Mouse (Mus musculus) cerebellum, adult 2 months (tissue): Measurements from ENCODE around the gene Angel2. TPM values are rescaled to one million over a fixed set of nuclear protein-coding genes. Genes with fewer than 3 reads are reported as not detected.

Experiments used
- DNase-seq, 2 experiments: peaks; one replicate each; pipeline ENCODE4 v3.0.0; 2021
- H3K27ac ChIP-seq: fragments of 200-500 bp; 2 replicates; pipeline ENCODE4 v1.5.1; 2012; ENCODE audit warnings: low read length, control low read depth, inconsistent platforms; ENCODE audit not compliant: insufficient read depth
- H3K27me3 ChIP-seq: fragments of 200-500 bp; 2 replicates; pipeline ENCODE4 v1.6.1; 2012; ENCODE audit warnings: inconsistent platforms, mild to moderate bottlenecking, low read length, moderate library complexity; ENCODE audit not compliant: control insufficient read depth, insufficient read depth
- H3K4me1 ChIP-seq: fragments of 200-500 bp; 2 replicates; pipeline ENCODE4 v1.6.1; 2011; ENCODE audit warnings: low read length; ENCODE audit not compliant: control insufficient read depth, insufficient read depth
- H3K4me3 ChIP-seq: fragments of 200-500 bp; replicated peaks from 2 replicates; pipeline ENCODE3; 2011; ENCODE audit warnings: mild to moderate bottlenecking, low read depth, low read length, control low read depth; ENCODE audit not compliant: insufficient read depth
- CTCF ChIP-seq: fragments of 200-500 bp; IDR thresholded peaks from 2 replicates; pipeline ENCODE4 v1.5.1; 2011; ENCODE audit warnings: low read depth, mild to moderate bottlenecking, control low read depth, low read length, moderate library complexity, borderline replicate concordance; ENCODE audit not compliant: insufficient read depth
- POLR2A ChIP-seq: fragments of 200-500 bp; IDR thresholded peaks from 2 replicates; pipeline ENCODE4 v1.6.1; 2011; ENCODE audit warnings: low read length, control low read depth, borderline replicate concordance; ENCODE audit not compliant: insufficient read depth
- WGBS: fragments of 180-500 bp; shearing (Covaris S2); methylation state at CpG from one replicate; pipeline ENCODE4 v1.1.7; 2018; 5-methylcytosine and 5-hydroxymethylcytosine counted together
- polyA plus RNA-seq: library from polyadenylated mRNA; depleted of rRNA; stranded (reverse); fragments of >200 nt; gene quantifications from 2 replicates; pipeline ENCODE4 v1.2.3, GENCODE M21; 2012

The Angel2 gene
- polyA plus RNA-seq, 1 experiment = 50.7 TPM

DNA sequence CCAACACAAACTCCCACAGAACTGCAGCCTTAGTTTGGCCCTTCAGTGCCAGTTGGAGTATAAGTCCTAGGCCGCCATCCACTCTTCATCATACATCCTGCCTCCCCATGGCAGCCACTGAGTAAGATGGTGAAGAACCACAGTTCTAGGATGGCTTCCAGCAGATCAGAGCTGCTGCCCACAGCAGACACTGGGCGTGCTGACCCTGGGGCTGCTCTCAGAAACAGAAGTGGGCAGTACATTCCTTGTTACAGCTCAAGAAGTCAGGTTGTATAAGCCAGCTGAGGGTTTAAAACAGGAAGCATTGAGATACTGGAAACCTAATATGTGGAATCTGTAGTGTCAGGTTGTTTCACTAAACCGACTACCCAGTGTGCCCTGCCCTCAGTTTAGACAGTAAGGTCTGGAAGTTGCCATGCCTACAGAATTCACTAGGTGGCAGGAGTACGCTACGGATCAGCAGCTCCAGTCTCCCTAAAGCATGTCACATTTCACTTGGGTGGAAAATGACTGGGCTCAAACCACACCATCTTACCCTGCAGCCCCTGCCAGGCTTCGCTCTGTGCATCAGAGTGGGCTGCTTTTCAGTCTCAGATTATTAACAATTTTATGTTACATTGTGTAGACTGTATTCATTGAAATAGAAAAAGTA is 19.3 kb downstream of the Angel2 start:
- WGBS = 37% methylated on average over 6 of the region's 6 CpGs
- peaks cover 21% of the 10 kb centered on the region for H3K4me1 ChIP-seq
- H3K27me3 ChIP-seq = no peaks in the 10 kb centered on the region
- H3K27ac ChIP-seq = no peak overlapping the region
- TF ChIP-seq CTCF = peak; percentile 96
- TF ChIP-seq POLR2A = no peak
- no peak overlapping the region for H3K4me3 ChIP-seq
- peak; percentile 71 to 80 for DNase-seq

GRCm38 (mm10) chr1:190947986-190948385 is 23.1 kb downstream of the Angel2 start:
- H3K4me1 ChIP-seq = peaks cover 12% of the 10 kb centered on the region
- WGBS = 60% methylated on average over 5 of the region's 5 CpGs
- no peak overlapping the region for H3K4me3 ChIP-seq
- no peaks in the 10 kb centered on the region for H3K27me3 ChIP-seq
- TF ChIP-seq CTCF = no peak
- TF ChIP-seq POLR2A = no peak
- no peak overlapping the region for H3K27ac ChIP-seq
- DNase-seq = no peak

- Histone ChIP-seq H3K4me1 (peaks cover 12% of the 10 kb centered on the region), H3K27ac (no peak overlapping the region), H3K4me3 (no peak overlapping the region), H3K27me3 (no peaks in the 10 kb centered on the region)
- TF ChIP-seq POLR2A (no peak), CTCF (no peak)
- DNase-seq = peak; percentile 38 to 48
- 11% methylated on average over 7 of the region's 7 CpGs for WGBS
Measured at GRCm38 (mm10) chr1:190948439-190948838, 23.5 kb downstream of the Angel2 start.

GRCm38 (mm10) chr1:190948846-190949245 is 23.9 kb downstream of the Angel2 start:
- Histone ChIP-seq H3K27ac (no peak overlapping the region), H3K27me3 (no peaks in the 10 kb centered on the region), H3K4me3 (peak overlapping the region; percentile 9), H3K4me1 (peaks cover 12% of the 10 kb centered on the region)
- peak; percentile 68 to 70 for DNase-seq
- 6% methylated on average over 17 of the region's 17 CpGs for WGBS
- TF ChIP-seq POLR2A (no peak), CTCF (no peak)

DNA sequence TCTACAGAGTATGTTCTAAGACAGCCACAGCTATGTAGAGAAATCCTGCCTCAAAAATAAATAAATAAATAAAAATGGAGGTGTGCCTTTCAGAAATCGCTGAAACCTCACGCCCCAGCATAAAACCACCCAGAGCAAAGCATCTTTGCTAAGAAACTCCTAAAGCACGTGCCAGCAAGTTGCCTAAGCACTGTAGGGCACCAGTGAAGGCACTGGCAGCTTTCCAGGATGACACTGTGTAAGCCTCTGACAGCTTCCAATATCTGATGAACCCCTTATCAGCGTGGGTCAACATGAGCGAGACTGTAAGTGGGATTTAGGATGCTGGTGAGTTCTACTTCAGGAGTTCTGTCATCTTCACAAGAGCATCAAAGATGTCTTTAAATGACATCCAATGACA is 26.1 kb downstream of the Angel2 start:
- DNase-seq = no peak
- TF ChIP-seq POLR2A (no peak), CTCF (no peak)
- Histone ChIP-seq H3K4me1 (peaks cover 12% of the 10 kb centered on the region), H3K27ac (no peak overlapping the region), H3K27me3 (no peaks in the 10 kb centered on the region), H3K4me3 (no peak overlapping the region)
- 83% methylated on average over 5 of the region's 5 CpGs for WGBS

- no peak overlapping the region for H3K4me3 ChIP-seq
- WGBS = 95% methylated on average over 3 of the region's 3 CpGs
- DNase-seq = no peak
Measured at GRCm38 (mm10) chr1:190953009-190953408, 28.1 kb downstream of the Angel2 start.

GRCm38 (mm10) chr1:190958821-190959220 is 33.9 kb downstream of the Angel2 start:
- Histone ChIP-seq H3K4me1 (no peaks in the 10 kb centered on the region), H3K27me3 (no peaks in the 10 kb centered on the region), H3K4me3 (no peak overlapping the region), H3K27ac (no peak overlapping the region)
- DNase-seq = no peak
- WGBS = 65% methylated on average over 5 of the region's 5 CpGs
- TF ChIP-seq POLR2A (no peak), CTCF (no peak)

More at GRCm38 (mm10) chr1:190953009-190953408, 28.1 kb downstream of the Angel2 start:
- no peaks in the 10 kb centered on the region for H3K27me3 ChIP-seq
- H3K27ac ChIP-seq = no peak overlapping the region
- H3K4me1 ChIP-seq = peaks cover 10% of the 10 kb centered on the region
- TF ChIP-seq POLR2A = no peak
- no peak for TF ChIP-seq CTCF

- H3K27ac ChIP-seq = no peak overlapping the region
- H3K4me3 ChIP-seq = no peak overlapping the region
- TF ChIP-seq POLR2A (no peak), CTCF (no peak)
- no peak for DNase-seq
- H3K4me1 ChIP-seq = 0 out of 2 replicates have a peak, but pooled peaks cover 5% of the 10 kb centered on the region
- no peaks in the 10 kb centered on the region for H3K27me3 ChIP-seq
- WGBS = 96% methylated on average over 3 of the region's 3 CpGs
Measured at GRCm38 (mm10) chr1:190962760-190963159, 37.8 kb downstream of the Angel2 start.
